Comparison of ENCODE assay signal across 22 mouse cellular contexts in genomic region chr1:131059841-131060240, GRCm38 (mm10). TPM values are rescaled to one million over a fixed set of nuclear protein-coding genes. Genes with fewer than 3 reads are reported as not detected.
DNase-seq lines count a peak whose midpoint lies in the region; ATAC-seq and TF ChIP-seq lines count a peak whose summit lies in the region.
"Had no signal": no experiment of that assay in that cellular context is flagged by ENCODE, and none has a peak within 500 bp of the region (broad histone marks: within the 10 kb centered on the region; RNA-seq: fewer than 3 reads in every experiment).

No protein-coding gene starts in this region.

- WGBS in heart, embryonic 12.5 days: 58% methylated on average over 5 of the region's 5 CpGs
- WGBS in hindbrain, postnatal 0 days: 57% methylated on average over 5 of the region's 5 CpGs

- peaks cover 73% of the 10 kb centered on the region for H3K4me1 ChIP-seq in heart, embryonic 12.5 days (replicated peaks)
- peaks cover 78% of the 10 kb centered on the region for H3K4me1 ChIP-seq in megakaryocyte, embryonic 14.5 days
- H3K4me1 ChIP-seq in hindbrain, postnatal 0 days (ENCODE audit: insufficient read depth, low read length): peaks cover 11% of the 10 kb centered on the region; the same call in 1 of the 2 replicates

- H3K9me3 ChIP-seq in heart, embryonic 12.5 days (replicated peaks): no peaks in the 10 kb centered on the region
- H3K9me3 ChIP-seq in megakaryocyte, embryonic 14.5 days: no peaks in the 10 kb centered on the region
- no peaks in the 10 kb centered on the region for H3K9me3 ChIP-seq in hindbrain, postnatal 0 days (ENCODE audit: low read length)
- H3K9me3 ChIP-seq: limb, embryonic 15.5 days had no signal

- ATAC-seq in heart, embryonic 12.5 days (ENCODE audit: insufficient number of reproducible peaks, low FRiP score): no peak
- no peak for ATAC-seq in megakaryocyte, adult 5-6 weeks (ENCODE audit: poor library complexity, severe bottlenecking)
- peak; percentile 14; the same call in 1 of the 2 replicates for ATAC-seq in hindbrain, postnatal 0 days

- peaks cover 33% of the 10 kb centered on the region for H3K36me3 ChIP-seq in heart, embryonic 12.5 days
- peaks cover 79% of the 10 kb centered on the region for H3K36me3 ChIP-seq in megakaryocyte, embryonic 14.5 days (replicated peaks; ENCODE audit: low read length)
- H3K36me3 ChIP-seq in hindbrain, postnatal 0 days (ENCODE audit: insufficient read depth, low read length): peaks cover 25% of the 10 kb centered on the region; the same call in 1 of the 2 replicates

- no peak overlapping the region for H3K4me2 ChIP-seq in heart, embryonic 12.5 days
- H3K4me2 ChIP-seq in hindbrain, postnatal 0 days (ENCODE audit: low read depth, low read length): no peak overlapping the region
- H3K4me2 ChIP-seq: limb, embryonic 15.5 days had no signal

- TF ChIP-seq CTCF in hindbrain, postnatal 0 days (IDR thresholded peaks at IDR 0.05; ENCODE audit: low read depth): no peak

- DNase-seq in cerebellum, postnatal 10 days: peak; percentile 50 to 65
- no peak for DNase-seq in cerebellum, postnatal 4 days (ENCODE audit: low spot score in 2 of 2)
- no peak for DNase-seq in heart, postnatal 25 days (ENCODE audit: low spot score)
- DNase-seq in hindbrain, postnatal 0 days (ENCODE audit: low spot score): no peak
- DNase-seq in kidney, adult 18-20 months: no peak
- DNase-seq: gastrocnemius, postnatal 25 days; thymus, adult 18-20 months had no signal

- no peak overlapping the region for H3K4me3 ChIP-seq in heart, embryonic 12.5 days
- peak overlapping the region; percentile 64 for H3K4me3 ChIP-seq in megakaryocyte, embryonic 14.5 days (replicated peaks)
- no peak overlapping the region for H3K4me3 ChIP-seq in hindbrain, postnatal 0 days (ENCODE audit: low read length)
- H3K4me3 ChIP-seq: limb, embryonic 15.5 days had no signal

- peak overlapping the region; percentile 25; the same call in 1 of the 2 replicates for H3K9ac ChIP-seq in heart, embryonic 12.5 days
- H3K9ac ChIP-seq in hindbrain, postnatal 0 days (replicated peaks; ENCODE audit: low read length): no peak overlapping the region
- H3K9ac ChIP-seq: limb, embryonic 15.5 days; liver, postnatal 0 days had no signal

- intact Hi-C loops in heart, postnatal 25 days (cut with DNase I): loop anchor here (2.0 to 10.0 kb wide), 3 partner anchors 37 to 345 kb away; partner anchors contain the start of genes Gm29427, Mapkapk2 and Yod1

- no peak overlapping the region for H3K27ac ChIP-seq in heart, embryonic 12.5 days (ENCODE audit: poor library complexity, severe bottlenecking)
- H3K27ac ChIP-seq in hindbrain, postnatal 0 days: peak overlapping the region; percentile 45; the same call in 1 of the 2 replicates
- H3K27ac ChIP-seq: limb, embryonic 15.5 days had no signal

- H3K27me3 ChIP-seq in heart, embryonic 12.5 days (replicated peaks): no peaks in the 10 kb centered on the region
- no peaks in the 10 kb centered on the region for H3K27me3 ChIP-seq in megakaryocyte, embryonic 14.5 days (replicated peaks)
- H3K27me3 ChIP-seq in hindbrain, postnatal 0 days (ENCODE audit: insufficient read depth, low read length): no peaks in the 10 kb centered on the region
- H3K27me3 ChIP-seq: limb, embryonic 15.5 days had no signal

RNA-seq across cellular contexts. Expression of gene Mapkapk2, which starts 37.8 kb away (rescaled TPM):
- polyA plus RNA-seq in heart, embryonic 12.5 days (2016; fragmentation: Nextera tagmentation; extraction: Ambion mirVana): 89.1 and 93.0 TPM in 2 replicates
- 100 to 1,000 TPM; 264 to 283 TPM for total RNA-seq in heart, postnatal 25 days (2021)
- 178 and 286 TPM in 2 replicates for polyA plus RNA-seq in megakaryocyte, embryonic 14.5 days (2012; ENCODE audit: insufficient read depth, low replicate concordance)
- total RNA-seq in megakaryocyte, adult 5-6 weeks (2015): 210 and 215 TPM in 2 replicates
- 210 and 216 TPM in 2 replicates for total RNA-seq in megakaryocyte, adult 5-6 weeks (2017)
- 71.1 and 74.2 TPM in 2 replicates for total RNA-seq in hindbrain, postnatal 0 days (2014; rRNA removed)
- polyA plus RNA-seq in hindbrain, postnatal 0 days (2015; fragmentation: Nextera tagmentation; extraction: Ambion mirVana): 19.7 and 21.2 TPM in 2 replicates

RNA-seq across cellular contexts. Expression of gene Il10, which starts 40.2 kb away (rescaled TPM):
- polyA plus RNA-seq in heart, embryonic 12.5 days (2016; fragmentation: Nextera tagmentation; extraction: Ambion mirVana): not detected in 2 replicates
- total RNA-seq in heart, postnatal 25 days (2021): not detected
- polyA plus RNA-seq in megakaryocyte, embryonic 14.5 days (2012; ENCODE audit: insufficient read depth, low replicate concordance): not detected in 2 replicates
- not detected in 2 replicates for total RNA-seq in megakaryocyte, adult 5-6 weeks (2015)
- total RNA-seq in megakaryocyte, adult 5-6 weeks (2017): 0.49 TPM in 1 of 2 replicates, not detected in the other
- not detected in 2 replicates for total RNA-seq in hindbrain, postnatal 0 days (2014; rRNA removed)
- polyA plus RNA-seq in hindbrain, postnatal 0 days (2015; fragmentation: Nextera tagmentation; extraction: Ambion mirVana): not detected in 2 replicates
- total RNA-seq: adrenal gland, adult 2 months; gastrocnemius, postnatal 25 days; layer of hippocampus, postnatal 14 days; left cerebral cortex, postnatal 14 days; MEL; monocyte, adult 5-6 weeks had no signal
- polyA plus RNA-seq: adrenal gland, adult 2 months; erythroblast, embryonic 14.5 days; frontal cortex, adult 2 months; heart, postnatal 0 days; intestine, embryonic 14.5 days; kidney, embryonic 14.5 days; limb, embryonic 15.5 days had no signal

Comparison
In these comparisons a context has a peak if more than half of its experiments do, and no peak if none do; other contexts are left out.
1. DNase-seq: peak in cerebellum, postnatal 10 days (2 of 2); none in cerebellum, postnatal 4 days (0 of 2), heart, postnatal 25 days (single experiment), hindbrain, postnatal 0 days (single experiment) and kidney, adult 18-20 months (single experiment).